Mouse (Mus musculus): ENCODE measurements around the gene Sash3.

Sash3 gene

GRCm38 (mm10) chrX:48146262-48146661, at the start of gene Sash3:
Sash3 (plus strand) TSS chrX:48146436.
- DNase-seq (ENCODE audit: low read depth) = peak; percentile 85

DNA sequence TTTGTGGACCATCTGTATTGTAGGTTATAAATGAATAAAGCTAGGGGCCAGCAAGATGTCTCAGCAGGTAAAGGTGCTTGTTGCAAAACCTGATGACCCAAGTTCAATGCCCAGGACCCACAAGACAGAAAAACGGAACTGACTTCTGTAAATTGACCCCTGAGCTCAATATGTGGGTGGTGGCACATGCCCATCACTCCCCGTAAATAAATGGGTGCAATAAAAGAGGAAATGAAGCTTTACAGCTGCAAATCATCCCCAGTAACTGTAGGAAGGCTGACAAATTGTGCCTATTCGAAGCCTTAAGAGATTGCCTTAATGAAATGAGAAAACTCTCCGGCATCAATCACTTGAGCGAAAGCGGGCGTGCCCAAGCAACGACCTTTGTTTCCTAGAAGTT, 49.7 kb upstream of the Sash3 start:
- no peak for DNase-seq (ENCODE audit: low read depth)

DNA sequence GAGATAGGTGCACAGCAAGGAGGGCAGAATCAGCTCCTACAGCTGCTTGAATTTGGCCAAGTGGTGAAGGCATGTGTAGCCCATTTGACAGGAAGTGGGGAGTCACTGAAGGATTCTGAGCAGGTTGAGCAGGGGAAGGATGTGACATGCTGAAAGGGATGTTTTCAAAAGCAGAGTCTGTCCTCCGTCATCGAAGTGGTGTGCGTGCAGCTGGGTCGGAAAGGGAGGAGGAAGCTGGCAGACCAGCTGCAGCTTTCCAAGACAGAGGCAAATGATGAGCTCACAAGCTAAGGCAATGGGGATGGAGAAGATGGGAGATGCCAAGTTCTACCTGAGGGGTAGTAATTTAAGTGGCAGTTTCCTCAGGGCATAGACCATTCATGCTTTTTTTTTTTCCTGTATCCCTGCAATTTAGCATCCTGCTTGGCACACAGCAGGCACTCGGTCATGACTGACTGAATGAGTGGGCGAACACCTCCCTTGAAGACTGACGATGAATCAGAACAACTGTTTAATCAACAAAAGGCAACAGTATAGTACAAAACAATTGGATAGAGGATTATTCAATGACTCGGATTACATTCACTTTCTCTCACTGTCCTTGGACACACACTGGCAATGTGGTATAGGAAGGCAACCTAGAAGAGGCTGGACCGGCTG, 47.6 kb upstream of the Sash3 start:
- peak; percentile 69 for DNase-seq (ENCODE audit: low read depth)

- DNase-seq (ENCODE audit: low read depth) = no peak
These were observed 46.4 kb upstream of the Sash3 start for GRCm38 (mm10) chrX:48099871-48100270.

DNA sequence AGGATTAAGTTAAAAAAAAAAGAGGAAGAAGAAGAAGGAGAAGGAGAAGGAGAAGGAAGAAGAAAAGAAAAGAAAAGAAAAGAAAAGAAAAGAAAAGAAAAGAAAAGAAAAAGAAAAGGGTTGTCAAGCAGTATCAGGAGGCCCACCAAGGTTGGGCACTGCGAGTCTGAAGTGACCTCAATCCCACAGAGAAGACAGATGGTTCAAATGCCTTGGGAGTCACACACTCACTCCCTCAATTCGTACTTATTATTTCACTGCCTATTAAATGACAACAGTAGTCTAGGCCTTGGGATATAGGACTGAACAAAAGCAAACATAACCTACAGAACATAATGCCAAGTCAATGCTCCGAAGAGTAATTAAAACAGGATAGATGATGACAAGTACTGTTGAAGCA, 43.0 kb upstream of the Sash3 start:
- DNase-seq (ENCODE audit: low read depth) = no peak

- DNase-seq (ENCODE audit: low read depth) = no peak
These were observed 41.3 kb upstream of the Sash3 start for GRCm38 (mm10) chrX:48104736-48105441.

DNA sequence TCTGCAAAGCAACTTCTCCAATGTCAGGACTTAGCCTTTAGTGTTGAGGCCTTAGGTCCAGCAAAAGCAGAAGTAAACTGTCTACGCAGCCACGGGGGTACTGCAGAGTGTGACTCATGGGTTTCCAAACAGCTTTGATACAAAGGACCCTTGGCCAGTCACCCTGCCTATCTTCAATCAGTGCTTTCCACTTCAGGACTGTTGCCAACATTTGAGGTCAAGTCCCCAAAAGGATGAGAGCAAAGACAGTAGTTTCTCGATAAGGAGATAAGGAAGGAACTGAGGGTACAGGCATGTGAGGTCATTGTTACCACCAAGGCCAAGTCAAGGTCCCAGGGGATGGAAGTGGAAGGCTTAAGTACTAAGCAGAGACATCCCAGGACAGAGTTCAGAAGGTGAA, 40.0 kb upstream of the Sash3 start:
- DNase-seq (ENCODE audit: low read depth) = no peak

GRCm38 (mm10) chrX:48108394-48109315, 37.6 kb upstream of the Sash3 start, which contains the start of gene Xpnpep2:
Xpnpep2 (plus strand) TSS chrX:48108725.
- DNase-seq (ENCODE audit: low read depth) = no peak

- no peak for DNase-seq (ENCODE audit: low read depth)
These were observed 37.0 kb upstream of the Sash3 start for GRCm38 (mm10) chrX:48109316-48109655.

- no peak for DNase-seq (ENCODE audit: low read depth)
These were observed 26.9 kb upstream of the Sash3 start for GRCm38 (mm10) chrX:48119294-48119693.

- peak; percentile 76 for DNase-seq (ENCODE audit: low read depth)
These were observed 21.8 kb upstream of the Sash3 start for GRCm38 (mm10) chrX:48124132-48125071.

GRCm38 (mm10) chrX:48126903-48127476, 19.2 kb upstream of the Sash3 start:
- peak; percentile 25 for DNase-seq (ENCODE audit: low read depth)

DNA sequence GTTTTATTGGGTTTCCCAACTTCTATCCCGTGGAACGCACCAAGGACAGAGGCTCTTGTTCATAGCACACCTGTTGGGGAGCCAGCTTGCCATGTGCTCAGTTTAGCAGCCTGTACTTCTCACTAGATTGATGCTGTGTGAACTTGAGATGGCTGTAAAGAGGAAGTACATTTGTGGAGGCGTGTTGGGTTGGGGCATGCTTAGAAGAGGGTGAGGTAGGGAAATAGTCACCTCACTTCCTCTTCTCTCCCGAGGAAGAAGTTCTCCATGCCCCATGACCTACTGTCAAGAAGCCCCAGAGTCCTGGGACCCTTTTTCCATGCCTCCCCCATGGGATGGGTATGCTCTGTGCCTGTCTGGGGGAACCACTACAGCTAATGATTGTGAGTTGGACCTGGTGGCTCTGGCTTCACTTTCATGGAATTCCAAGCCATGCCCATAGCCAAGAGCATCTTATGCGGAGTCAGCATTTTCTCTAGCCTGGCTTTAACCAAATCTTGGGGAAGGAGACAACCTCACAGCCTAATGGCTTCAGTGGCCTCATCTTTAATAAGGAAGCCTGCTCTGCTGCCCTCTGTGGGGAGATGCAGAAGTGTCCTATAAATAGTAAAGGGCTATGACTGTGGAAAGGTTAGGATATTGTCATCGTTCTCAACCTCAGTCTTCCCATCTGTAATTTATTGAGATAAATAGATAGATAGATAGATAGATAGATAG, 18.6 kb upstream of the Sash3 start:
- DNase-seq (ENCODE audit: low read depth) = peak; percentile 54

DNA sequence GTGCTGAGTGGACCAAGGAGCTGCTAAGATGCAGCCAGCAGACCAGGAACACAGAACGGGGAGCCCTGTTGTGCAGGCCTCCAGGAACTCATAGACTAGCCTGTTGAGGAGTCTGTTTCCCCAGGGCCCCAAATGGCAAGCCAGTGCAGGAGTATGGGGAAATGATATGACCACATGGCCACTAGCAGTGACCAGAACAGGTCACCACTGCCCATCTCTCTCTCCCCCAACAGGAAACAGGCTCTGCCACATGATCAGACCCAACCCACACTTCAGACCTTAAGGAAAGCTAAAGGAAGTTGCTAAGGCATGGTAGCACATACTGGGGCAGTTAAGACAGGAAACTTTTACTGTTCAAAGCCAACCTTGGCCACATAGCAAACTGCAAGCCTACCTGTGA, 17.1 kb upstream of the Sash3 start:
- DNase-seq (ENCODE audit: low read depth) = no peak

DNA sequence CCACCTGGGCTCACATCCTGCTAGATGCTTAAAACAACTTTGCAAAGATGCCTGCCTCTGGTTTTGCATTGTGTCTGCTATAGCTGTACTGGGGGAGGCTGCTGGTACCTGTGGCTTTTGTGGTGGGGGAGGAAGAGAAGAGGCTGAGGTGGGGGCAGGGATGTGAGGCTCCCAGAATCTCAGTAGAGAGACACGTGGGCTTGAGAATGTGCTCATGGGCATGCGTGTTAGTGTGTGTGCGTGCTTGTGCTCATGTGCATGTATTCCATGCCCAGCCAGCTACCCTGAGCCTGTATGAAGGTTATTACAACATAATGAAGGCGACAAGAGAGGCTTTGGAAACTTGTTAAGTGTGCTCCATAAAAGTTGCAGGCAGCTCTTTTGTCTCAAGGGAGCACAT, 9.3 kb upstream of the Sash3 start:
- peak; percentile 72 for DNase-seq (ENCODE audit: low read depth)

- peak; percentile 55 for DNase-seq (ENCODE audit: low read depth)
These were observed 8.2 kb upstream of the Sash3 start for GRCm38 (mm10) chrX:48138011-48138410.

DNA sequence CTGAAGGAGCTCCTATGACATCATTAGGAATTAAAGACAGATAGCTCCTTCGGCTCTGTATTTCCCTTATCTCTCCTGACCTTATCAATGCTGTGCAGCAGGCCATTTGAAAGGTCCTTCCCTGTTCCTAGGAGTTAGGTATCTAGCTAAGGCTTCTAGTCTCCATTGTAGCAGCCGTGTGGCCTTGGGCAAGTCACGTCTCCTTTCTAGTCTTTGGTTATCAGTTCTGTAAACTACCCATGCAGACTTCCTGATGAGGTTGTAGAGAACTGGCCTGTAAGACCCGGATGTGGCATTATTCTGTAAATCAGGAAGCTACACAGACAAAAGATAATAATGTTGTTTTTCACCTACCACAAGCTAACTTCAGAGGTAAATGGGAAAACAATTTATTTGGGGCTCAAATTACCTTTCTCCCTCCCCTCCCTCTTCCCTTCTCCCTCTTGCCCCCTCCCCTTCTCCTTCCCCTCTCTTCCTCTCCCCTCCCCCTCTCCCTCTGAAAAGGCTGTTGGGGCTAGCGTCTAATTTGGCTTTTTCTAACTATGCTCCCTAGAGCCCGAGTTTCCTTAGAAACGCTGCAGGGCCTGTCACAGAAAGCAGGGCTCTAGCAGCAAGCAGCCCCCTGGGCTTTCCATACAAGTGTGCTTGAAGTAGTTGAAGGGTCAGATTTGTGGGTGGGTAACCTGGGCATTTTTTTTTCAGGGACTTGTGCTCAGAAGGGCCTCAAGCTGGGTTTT, 7.5 kb upstream of the Sash3 start:
- peak; percentile 75 for DNase-seq (ENCODE audit: low read depth)

GRCm38 (mm10) chrX:48139368-48140285, 6.6 kb upstream of the Sash3 start:
- peak; percentile 69 for DNase-seq (ENCODE audit: low read depth)
